Mouse (Mus musculus) megakaryocyte progenitor cell, adult 5-6 weeks (primary cell): ENCODE results near the gene Srek1ip1. TPM values are rescaled to one million over a fixed set of nuclear protein-coding genes. Genes with fewer than 3 reads are reported as not detected.
A peak's percentile ranks its signal among the peaks of the same experiment; 100 is the strongest.

ENCODE experiments used
- ATAC-seq: replicated peaks from 2 replicates; pipeline ENCODE4 v1.8.0; 2016; ENCODE audit warnings: mild to moderate bottlenecking, moderate TSS enrichment, inconsistent platforms; ENCODE audit not compliant: poor library complexity
- total RNA-seq, 2 experiments: library from RNA; stranded (forward) in 1 of 2; stranded (reverse) in 1 of 2; fragments of 157-497, 149-512 nt in 1 of 2; fragments of 200-1000 nt in 1 of 2; gene quantifications; 2 replicates each; pipeline versions ENCODE4 v1.2.3 to v1.2.4; 2015 to 2017

Srek1ip1 gene
- total RNA-seq, 2 experiments from 2014 or later = 29.9 to 39.9 TPM

DNA sequence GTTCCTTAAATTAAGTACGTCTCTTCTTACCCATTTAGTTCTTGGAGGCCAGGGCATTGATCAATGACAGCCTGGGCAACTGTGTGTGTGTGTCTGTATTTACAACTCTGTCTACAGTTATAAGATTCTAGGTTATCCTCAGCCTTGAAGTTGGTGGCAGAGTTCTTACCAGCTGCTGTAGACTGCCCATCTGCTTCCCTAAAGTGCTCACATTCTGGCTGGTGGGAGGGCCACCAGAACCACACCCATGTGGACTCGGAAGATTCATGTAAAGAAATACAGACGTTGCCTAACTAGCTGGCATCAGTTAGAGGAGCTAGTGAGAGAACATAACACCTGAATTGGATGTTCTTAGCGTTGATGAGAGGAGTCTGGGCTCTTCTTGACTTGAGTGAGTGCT lies 49.7 kb downstream of the Srek1ip1 start:
- ATAC-seq = peak; percentile 37

DNA sequence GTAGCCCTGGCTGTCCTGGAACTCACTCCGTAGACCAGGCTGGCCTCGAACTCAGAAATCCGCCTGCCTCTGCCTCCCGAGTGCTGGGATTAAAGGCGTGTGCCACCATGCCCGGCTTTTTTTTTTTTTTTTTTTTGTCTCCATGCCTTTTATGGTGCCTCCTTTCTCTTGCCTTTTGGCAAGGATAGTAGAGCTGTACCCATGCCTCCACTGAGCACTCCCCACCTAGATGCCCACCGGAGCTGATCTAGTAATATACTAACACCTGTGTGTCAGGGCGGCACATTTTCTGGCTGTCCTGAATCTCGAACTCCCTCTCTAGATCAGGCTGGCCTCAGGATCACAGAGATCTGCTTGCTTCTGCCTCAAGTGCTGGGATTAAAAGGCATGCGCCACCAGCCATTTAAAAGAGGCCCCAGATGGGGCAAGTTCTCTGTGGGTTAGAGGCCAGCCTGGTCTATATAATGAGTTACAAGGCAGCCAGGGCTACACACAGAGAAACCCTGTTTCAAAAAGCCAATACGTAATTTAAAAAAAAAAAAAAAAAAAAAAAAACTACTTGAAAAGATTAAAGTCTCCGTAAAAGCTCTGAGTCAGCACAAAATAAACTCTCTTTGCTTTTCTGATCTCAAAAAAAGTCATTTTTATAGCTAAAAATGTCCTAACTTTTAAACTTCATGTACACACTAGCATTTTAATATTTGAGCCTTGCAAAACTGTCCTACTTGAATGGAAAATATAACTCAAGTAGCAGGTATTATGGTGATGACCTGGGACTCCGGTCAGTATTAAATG lies 51.2 kb downstream of the Srek1ip1 start:
- ATAC-seq = no peak

DNA sequence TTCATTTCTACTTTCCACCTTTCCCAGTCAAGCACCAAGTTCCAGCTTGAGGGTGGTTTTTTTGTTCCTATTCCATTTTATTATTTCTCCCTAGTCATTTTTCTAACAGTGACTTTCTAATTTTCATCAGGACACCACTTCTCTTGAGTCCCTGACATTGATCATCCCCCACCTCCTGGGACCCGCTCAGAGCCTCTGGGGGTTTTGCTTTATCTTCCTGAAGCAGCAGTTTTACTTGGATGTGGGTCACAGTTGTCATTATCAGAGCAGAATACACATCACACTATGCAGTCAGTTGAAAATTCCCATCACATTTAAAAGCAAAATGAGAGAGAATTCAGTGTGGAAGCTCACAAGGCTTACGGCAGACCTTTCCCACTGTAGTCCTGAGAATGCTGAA lies 61.4 kb downstream of the Srek1ip1 start:
- no peak for ATAC-seq

DNA sequence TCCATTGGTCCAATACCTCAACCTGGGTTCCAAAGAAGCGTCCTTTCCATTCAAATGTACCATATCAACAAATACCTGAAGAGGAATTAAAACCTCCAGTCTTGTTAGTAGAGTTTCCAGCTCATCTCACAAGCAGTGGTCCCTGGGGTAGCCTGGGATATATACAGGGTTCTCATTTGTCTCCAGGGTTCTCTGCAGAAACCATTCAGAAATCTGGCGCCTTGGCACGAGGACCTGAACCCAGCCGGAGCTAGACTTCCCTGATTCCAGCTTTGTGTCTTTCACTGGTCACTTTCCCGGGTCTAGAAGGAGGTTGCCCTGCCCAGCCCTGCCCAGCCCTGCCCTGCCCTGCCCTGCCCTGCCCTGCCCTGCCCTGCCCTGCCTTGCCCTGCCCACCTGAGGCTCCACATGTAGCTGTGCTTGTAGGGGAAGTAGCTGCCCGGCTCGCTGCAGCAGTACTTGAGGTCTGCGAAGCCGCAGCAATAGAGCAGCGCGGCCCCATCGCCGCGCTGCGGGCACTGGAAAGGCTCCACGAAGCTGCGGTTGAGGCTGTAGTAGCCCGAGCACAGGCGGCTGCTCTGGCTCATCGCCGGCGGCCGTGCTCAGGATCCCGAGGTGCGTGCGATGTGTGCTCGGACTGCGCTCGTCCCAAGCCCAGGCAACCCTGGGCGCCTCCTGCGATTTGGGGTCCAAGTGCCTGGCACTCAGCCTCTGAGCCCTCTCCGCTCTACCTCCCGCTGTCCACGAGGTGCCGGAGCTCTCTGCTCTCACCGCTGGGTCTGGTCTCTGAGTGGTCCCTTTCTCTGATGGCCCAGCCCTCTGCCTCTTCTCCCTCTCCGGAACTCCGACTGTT lies 71.1 kb downstream of the Srek1ip1 start, which contains the start of gene Shisal2b:
Shisal2b (minus strand) TSS at position 767 of the 853 bp plus-strand sequence.
- peak; percentile 90 for ATAC-seq

DNA sequence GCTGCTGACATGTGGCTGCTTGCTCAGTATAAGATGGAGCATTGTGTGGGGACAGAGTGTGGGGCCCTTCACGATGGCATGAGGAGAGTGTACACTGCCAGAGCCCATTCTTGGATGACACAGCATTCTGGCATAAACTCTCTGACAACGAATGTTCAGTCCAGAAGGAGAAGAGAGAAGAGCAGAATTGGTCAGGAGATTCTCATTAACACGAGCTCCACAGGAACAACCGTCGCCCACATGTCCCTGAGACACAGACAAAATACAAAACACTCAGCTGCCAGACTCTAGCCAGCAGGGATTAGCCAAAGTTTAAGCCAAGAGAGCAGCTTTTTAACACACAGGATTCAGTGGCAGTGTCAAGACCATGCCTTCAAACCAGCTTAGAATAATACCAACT lies 74.4 kb downstream of the Srek1ip1 start:
- ATAC-seq = no peak

DNA sequence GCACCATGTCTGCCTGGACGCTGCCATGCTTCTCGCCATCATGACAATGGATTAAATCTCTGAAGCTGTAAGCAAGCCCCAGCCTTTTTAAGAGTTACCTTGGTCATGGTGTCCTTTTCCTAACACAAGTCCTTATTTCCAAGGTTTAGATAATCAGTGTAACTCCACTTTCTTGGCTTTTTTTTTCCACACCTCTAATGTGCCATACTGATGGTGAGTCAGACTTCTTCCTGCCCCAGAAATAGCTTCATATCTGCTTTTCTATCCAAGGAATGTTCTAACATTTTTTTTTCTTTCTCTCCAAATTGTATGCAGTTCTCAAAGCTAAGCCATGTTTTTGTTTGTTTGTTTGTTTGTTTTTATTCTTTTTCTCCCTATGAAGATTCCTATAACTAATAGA lies 77.6 kb downstream of the Srek1ip1 start:
- no peak for ATAC-seq

DNA sequence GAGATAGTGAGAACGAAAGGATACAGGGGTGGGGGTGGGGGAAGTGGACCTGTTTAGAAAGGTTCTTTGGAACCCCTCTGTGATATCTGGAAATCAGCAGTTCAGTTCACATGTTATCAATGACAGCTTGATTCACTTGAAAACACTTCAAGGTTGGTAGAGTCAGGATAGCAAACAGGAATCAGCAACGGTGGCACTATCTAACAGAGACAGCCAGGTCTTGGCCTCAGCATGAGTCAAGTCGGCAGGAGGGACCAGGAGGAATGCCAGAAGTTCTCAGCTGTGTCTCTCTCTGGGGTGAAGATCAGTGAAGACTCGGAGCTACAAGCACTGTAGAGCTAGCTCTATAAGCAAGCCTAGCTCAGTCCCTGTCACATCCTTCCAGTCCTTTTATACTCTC lies 86.2 kb downstream of the Srek1ip1 start:
- ATAC-seq = no peak

DNA sequence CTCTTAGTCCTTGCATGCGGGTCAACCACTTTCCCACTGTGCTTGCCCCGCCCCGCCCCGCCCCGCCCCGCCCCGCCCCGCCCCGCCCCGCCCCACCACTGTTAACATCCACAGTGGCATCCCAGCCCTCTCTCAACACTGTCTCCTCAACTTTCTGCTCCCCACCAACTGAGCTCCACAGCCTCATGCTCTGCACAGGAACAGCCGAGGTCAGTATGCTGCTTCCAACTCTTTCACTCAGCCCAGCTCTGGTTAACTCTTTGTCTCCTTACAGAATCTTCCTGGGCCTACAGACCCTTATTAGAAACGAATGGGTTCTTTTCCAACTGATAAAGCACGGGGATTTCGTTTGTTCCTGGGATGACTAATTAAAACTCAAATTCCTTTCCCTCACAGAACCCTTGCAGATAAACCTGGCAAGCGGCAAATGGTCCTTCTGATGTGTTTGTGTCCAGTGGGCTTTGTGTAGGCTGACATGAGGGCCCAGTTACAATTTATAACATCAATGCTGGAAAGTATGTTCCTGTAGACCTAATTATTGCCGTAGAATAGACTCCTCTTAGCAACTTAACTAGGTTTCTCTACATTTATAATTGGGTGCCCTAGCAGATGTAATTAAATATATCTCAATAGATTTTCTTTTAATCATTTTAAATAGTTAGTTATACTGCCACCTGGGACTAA lies 91.4 kb downstream of the Srek1ip1 start:
- no peak for ATAC-seq

DNA sequence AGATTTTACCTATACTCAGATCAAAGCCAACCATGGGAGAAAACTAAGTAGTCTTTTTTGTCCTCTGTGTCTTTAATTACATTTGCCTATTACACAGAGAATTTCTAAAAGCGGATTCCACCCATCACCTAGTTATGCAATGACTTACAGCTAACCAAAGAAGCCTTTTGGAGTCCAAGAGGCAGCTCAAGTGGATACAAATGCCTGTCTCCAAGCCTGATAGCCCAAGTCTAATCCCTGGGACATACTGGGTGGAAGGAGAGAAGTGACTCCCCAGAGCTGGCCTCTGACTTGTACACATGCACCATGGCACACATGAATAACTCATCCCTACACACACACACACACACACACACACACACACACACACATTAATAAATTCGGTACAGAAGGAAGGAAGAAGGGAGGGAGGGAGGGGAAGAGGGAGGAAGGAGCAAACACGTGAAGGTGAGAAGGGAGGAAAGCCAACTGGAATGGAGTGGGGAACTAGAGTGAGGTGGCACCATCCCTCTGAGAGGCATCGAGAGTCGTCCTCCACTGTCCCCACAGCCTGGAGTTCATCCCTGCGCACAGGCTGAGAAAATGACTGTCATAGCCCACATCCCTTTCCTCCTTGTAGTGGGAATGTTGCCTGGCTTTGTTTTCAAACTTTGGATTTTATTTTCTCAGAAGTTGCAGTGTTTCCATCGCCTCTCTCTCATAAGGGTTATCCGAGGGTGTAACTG lies 94.2 kb downstream of the Srek1ip1 start:
- ATAC-seq = no peak

Other genes with a start within 250 kb of the Srek1ip1 start
- 36.3 and 54.8 TPM in 2 replicates for gene Cwc27, start 24.7 kb downstream of the Srek1ip1 start, total RNA-seq (2015)
- 52.4 and 64.9 TPM in 2 replicates for gene Cwc27, start 24.7 kb downstream of the Srek1ip1 start, total RNA-seq (2017)
- gene Shisal2b, start 71.4 kb downstream of the Srek1ip1 start, total RNA-seq (2015) = not detected in 2 replicates
- not detected in 2 replicates for gene Shisal2b, start 71.4 kb downstream of the Srek1ip1 start, total RNA-seq (2017)